Mouse (Mus musculus) regulatory T cell (primary cell): ENCODE measurements at regions not wholly inside any gene's neighbourhood (a gene's known extent, or its start where the extent isn't known, plus 50 kb on each side); places are given as distances from the start of the nearest gene placed in this dataset.

Source experiments
- in situ Hi-C: fragments of 300-600 bp; cut with MboI, MseI; formaldehyde crosslinking; loops from one replicate; pipeline ENCODE4 v1.15.1; 2025; ENCODE audit warnings: high pct_unique_total_duplicates

DNA sequence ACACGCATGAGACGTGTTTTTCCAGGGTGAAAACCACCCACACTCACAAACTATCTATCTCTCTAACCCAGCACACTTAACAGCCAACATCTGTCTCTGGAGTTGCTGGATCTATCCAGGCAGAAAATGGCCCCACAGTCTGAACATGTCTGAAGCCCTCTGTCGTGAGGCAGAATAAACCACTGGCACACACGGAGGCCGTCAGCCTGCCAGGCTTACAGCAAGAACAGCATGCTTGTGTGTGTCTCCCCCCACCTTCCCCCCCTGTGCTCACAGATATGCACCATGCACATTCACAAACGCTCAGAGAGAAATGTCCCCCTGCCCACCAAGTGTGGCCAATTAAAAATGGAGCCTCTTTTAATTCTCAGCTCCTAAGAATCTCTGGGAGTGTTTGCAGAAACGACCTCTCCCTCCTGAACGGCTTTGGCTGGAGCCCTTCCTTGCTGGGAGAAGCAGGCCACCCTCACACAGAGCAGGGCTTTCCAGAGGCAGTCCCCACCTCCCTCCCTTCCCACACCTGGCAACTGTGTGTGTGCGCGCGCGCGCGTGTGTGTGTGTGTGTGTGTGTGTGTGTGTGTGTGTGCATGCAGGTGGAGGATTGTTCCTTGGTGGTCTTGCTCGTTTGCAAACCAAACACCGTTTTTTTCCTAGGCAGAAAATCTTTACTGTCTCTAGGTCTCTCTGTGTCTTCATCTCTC lies 88.7 kb downstream of the Edn3 start:
- in situ Hi-C loops = no loop called here

DNA sequence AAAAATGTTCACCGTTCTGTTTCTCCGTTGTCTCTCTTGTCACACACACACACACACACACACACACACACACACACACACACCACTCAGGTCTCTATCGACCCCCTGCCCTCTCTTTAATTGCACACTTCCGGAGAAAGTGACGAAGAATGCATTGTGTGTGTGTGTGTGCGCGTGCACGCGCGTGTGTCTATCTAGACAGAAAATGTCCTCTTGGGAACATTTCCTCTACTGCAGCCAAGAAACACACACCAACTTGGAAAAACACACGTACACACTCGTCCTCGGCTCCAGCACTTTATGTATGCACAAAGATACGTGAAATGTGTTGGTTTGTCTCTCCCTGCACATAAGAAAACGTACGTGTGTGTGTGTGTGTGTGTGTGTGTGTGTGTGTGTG lies 90.4 kb downstream of the Edn3 start:
- in situ Hi-C loops = no loop called here

DNA sequence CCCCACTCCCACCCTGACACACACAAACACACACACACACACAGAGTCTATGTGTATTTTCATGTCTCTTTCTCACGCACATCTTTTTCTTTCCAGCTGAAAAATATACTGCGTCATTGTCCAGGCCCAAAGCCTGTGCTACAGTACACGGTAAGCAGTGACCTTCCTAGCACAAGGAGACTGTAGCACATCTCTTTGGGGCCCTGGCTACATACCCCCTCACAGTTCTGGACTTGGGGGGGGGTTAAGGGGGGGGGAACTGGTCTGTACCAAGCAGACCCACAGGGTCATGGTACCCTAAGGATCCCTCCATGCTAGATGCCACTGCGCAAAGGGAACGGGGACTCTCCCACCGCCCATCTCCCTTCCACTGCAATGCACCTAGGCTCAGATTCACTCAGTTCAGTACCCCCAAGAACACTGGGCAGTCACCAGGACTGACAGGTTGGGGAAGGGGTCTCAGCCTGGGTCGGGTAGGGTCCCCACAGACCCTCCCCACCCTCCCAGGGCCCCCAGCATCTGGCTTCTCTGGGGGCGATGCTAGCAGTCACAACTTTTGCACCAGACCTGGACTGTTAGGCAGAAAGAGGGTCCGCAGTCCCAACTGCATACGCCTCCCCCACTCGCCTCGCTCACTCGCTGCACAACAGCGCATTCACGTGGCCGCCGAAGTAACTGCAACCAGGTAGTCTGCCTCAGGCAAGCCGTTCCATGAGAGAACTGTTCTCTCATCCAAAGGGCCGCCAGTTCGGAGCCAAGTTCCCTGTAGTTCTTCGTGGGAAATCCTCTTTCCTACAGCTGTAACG lies 91.3 kb downstream of the Edn3 start:
- in situ Hi-C loops = no loop called here

DNA sequence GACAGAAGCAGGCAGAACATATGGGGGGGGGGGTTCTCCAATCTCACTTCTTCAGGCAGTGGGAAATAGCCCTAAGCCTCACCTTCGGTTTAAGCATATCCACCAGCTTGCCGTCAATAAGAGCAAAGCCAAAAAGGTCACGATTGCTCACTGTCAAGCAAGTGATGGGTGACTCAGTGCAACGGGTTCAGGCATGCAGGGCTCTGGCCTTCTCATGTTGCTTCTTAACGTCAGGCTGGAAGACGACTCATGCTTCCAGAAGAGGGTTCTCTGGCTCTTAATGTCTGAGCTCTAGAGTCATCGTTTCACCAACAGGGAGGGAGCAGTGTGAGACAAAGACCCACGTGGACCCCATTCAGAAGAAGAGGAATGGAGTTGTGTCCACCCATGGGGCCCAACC lies 93.4 kb downstream of the Edn3 start:
- in situ Hi-C loops = no loop called here

DNA sequence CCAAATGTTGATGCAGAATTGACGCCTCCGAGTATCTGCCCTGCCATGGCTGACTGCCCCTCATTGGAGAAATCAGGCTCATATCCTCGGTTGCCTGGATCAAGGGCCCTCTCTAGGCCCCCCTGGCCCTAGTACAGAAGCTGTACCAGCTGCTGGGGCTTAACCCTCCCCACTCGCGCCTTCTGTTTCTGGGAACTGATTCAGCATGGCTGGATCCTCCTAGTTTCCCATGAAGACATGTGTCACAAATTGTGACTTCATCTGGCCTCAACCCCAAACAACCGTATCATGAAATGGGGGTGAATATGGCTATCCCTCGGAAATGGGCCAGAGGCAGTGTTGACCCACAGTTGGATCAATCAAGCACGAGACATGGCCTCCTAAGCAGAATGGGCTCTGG lies 95.1 kb downstream of the Edn3 start:
- in situ Hi-C loops = no loop called here

DNA sequence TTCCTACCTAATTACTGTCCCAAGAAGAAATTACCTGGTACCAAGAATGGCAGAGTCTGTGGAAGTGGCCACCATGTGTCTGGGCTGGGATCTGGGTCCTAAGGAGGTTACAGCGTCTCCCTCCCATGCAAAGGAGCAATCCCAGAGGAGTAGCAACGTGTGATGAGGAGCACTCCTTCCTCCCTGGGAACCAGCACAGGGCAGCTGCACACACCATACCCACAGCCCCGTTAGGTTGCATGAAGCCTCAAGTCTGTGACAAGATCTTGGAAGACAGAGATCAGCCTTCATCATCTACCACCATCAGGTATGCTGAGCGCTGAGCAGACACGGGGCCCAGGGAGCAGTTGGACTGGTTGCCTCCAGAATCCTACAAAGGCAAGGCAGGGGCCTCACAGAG lies 95.7 kb downstream of the Edn3 start:
- in situ Hi-C loops = no loop called here

DNA sequence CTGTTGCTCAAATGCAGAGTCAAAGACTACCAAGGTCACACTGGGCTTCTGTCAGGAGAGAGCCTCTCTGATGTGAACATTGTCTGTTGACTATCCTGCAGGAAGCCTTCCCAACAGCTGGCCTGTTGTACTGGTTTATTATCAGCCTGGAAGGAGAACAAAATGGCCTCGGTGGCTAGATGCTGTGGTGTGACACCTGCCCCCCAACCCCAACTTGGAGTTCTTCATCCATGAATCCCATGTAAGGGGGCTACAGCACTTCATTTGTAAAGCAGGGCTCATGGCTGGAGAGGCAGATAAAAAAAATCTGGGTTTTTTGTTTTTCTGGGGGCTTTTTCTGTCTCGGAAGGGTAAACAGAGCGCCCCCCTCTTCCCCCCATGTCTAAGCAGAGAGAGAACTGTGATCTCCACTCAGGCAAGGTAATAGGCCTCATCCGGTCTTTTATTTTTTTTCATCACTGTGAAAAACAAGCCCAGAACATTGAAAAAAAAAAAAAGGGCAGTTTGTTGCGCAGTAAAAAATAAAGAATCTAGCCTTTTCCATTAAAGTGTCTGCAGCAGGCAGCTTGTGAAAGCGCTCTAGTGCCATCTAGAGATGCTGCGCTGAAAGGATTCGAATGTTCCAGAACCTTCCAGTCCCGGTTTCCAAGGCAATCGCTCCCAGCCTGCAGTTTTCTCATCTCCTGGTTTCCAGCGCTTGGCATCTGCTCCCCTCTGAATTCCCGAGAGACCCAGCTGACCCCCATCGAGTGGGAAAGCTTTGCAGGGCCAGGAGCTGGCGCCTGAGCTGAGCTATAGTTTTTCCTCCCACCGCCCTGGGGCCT lies 97.8 kb downstream of the Edn3 start:
- in situ Hi-C loops = no loop called here

DNA sequence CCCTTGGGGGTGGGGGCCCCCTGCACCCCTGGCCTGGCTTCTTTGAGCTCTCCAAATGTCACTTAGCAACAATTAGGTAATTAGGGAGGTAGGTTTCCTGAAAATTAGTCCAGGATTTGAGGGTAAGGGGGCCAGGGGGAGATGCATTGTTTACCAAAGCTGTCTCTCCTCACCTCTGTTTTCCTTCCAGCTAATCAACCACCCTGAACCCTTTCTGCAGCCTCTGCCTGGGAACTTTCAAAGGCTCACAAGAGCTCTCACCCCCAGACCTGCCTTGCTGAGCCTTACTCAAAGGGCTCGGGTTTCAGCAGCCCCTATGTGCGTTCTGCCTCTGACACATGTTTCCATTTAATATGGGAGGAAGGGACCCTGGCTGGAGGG lies 98.4 kb downstream of the Edn3 start:
- in situ Hi-C loops = no loop called here

DNA sequence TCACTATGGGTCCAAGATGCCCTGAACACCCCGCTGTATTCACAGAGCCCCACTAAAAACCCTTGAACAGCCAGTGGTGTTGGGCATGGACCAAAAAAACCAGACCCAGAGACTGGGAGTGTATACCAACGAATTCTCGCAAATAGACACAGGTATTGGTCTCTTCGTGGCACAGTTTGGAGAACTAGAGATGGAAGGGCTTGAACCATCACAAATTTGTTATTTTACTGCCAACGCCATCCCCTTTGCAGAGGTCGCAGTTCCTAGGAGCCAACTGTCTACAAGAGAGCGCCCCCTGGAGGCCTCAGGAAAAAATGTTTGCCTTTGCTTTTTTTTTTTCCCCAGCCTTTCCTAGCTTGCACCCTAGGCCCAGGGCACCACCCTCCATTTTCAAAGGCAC lies 99.1 kb downstream of the Edn3 start:
- in situ Hi-C loops = no loop called here

DNA sequence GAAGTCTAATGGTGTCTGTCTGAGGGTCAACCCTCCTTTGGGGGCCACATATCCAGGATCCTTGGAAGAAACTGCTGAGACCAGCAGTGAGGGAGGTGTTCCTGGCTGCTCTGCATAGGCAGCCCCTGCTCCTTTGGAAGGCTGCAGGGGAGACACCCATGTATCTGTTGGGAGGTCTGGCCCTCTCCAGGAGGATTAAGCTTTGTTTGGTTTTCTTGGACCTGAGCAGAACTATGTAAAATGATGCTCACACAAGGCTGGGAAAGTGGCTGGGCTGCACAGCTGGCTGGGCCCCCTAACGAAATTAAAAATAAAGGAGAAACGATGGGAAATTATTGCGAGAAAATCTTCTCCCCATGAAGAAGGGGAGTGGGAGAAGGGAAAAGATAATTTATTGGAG lies 104.2 kb downstream of the Edn3 start:
- in situ Hi-C loops = loop anchor here (5.0 to 10.0 kb wide), 2 partner anchors 380 to 552 kb away; no protein-coding TSS in a partner anchor

DNA sequence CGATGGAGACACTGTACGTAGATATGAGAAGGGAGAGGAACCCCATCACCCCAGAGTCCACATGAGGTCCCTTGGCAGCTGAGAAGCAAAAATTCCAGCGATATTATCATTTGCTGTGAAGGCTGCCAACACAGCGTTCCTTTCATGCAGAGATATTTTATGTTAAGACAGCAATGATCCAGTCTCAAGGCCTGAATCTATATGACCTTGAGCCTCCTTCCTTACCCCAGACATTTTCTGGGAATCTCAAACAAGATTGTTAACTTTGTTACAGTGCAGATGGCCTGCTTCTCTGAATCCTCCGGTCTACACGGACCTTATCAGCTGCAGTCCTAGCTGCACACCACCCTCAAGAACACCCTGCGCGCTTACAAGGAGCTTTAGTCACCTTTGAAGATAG lies 106.1 kb downstream of the Edn3 start:
- in situ Hi-C loops = loop anchor here (10.0 kb wide), 1 partner anchor 382 kb away; no protein-coding TSS in a partner anchor

DNA sequence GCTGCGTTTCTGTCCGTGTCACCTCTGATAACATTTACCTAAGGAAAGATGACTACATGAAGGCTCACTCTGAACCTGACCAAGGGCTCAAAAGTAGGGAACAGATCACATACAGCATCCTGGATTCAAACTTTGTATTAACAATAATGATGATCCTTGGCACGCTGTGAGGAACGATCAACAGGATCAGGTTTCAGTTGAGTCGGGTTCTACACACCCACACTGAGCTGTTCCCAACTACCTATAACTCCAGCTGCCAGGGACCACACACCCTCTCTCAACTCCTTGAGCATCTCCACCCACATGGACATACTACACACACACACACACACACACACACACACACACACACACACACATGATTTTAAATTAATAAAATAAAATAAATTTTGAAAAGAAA lies 107.0 kb downstream of the Edn3 start:
- in situ Hi-C loops = loop anchor here (10.0 kb wide), 1 partner anchor 383 kb away; no protein-coding TSS in a partner anchor

DNA sequence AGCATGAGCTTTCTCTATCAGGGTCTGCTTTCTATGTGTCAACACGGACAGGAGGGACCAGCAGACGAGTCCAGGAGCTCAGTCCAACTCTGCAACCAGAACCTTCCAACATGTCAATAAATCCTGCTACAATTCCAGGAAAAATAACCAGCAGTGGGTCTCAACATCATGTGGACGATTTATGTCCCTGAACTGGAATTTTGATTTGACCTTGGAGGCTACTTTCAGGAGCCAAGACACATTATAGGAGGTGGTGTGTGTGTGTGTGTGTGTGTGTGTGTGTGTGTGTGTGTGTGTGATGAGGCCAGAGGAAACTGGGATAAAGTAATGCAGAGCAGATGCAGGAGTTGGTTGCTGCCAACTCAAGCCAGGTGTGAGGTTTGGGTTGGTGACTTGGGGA lies 107.8 kb downstream of the Edn3 start:
- in situ Hi-C loops = loop anchor here (10.0 kb wide), 1 partner anchor 383 kb away; no protein-coding TSS in a partner anchor

DNA sequence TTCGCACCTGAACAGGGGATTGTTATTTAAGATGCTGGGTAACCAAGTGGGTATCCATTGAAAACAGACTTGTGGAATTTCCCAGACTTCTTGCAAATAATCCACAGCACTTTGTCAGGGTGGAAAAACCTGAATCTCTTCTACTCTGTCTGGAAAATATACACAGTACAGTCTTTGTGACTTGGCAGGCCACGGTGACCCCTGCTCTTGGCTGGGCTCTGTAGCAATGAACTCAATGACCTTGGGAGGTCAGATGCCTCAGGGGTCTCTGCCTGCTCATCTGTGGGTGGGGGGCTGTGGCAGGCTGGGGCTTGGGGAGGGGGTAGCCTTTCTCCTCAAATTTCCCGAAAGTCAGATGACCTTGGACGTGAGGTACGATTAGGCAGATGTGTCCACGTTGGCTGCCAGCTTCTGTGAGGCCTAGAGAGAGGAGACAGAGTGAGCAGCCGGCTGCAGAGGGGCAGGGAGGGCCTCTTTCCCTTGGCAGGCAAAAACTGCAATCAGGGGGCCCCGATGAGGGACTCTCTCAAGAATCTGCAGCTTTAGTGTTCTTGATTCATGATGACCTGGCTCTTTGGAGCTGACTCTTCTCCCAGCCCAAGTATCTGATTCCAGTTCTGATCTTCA lies 108.4 kb downstream of the Edn3 start:
- in situ Hi-C loops = loop anchor here (10.0 kb wide), 1 partner anchor 384 kb away; no protein-coding TSS in a partner anchor

DNA sequence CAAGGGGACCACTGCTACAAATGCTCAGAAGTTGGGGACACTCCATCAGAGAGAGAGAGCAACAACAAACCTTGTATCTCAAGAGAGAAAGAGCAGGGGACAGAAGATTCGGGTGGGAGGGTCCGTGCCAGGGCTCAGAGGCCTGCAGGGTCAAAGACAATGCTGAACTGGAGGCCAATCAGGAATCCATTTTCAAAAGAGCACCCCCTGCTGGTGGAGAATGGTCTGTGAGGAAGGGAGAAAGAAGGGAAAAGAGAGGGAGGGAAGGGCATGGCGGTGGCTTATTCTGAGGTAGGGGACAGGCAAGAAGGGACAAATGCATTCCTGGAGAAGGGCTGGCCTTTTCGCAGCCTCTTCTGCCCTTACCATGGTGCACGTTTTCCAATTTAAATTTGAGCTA lies 109.9 kb downstream of the Edn3 start:
- in situ Hi-C loops = no loop called here

DNA sequence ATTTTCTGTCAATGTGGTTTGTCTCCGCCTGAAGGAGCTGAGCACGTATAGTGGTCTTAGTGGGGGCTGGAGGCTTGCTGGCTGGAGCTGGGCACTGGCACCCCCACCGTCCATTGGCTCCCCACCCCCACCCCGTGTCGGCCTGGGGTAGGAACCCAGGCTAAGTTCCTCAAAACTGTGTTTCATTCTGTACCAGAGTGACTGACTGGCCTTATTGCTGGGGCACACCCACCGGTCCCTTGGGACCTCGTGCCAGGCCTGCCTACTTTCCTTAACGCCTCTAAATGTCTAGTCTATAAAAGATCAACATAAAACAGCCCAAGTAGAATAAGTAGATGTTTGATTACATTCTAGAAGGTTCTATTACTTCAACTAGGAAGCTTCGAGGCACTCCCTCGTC lies 110.8 kb downstream of the Edn3 start:
- in situ Hi-C loops = no loop called here

DNA sequence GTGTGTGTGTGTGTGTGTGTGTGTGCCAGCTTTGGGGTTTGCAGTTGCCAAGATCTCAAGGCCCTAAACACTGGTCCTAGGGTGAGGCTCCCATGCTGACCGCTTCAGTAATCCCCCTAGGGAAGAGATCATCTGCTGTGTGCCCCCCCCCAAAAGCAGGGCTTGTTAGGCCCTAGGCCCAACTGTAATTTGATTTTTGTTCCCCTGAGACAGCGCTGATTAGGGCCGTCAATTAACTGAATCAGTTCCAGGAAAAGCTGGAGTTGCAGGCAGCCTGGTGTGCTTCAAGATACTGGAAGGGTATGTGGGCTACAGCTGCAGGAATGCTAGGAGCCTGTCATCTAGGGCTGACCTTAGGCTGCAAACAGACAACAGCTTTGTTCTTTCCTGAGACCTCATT lies 111.4 kb downstream of the Edn3 start:
- in situ Hi-C loops = no loop called here

DNA sequence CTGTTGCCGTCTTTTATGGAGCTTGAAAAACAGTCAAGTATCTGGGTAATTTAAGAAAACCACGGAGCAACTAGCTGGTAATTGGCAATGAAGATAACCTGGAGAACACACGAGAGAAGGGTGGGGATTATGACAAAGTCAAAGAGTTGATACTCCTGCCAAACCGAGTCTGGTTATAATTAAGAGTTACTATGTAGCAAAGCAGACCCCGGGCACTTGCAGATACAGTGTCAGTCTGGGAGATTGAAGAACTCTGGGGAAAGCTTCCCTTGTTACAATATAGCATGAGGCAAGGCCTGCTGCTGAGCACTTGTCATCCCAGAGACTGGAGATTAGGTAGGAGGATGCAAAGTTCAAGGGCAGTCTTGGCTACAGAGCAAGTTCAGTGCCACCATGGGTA lies 116.5 kb downstream of the Edn3 start:
- in situ Hi-C loops = no loop called here

DNA sequence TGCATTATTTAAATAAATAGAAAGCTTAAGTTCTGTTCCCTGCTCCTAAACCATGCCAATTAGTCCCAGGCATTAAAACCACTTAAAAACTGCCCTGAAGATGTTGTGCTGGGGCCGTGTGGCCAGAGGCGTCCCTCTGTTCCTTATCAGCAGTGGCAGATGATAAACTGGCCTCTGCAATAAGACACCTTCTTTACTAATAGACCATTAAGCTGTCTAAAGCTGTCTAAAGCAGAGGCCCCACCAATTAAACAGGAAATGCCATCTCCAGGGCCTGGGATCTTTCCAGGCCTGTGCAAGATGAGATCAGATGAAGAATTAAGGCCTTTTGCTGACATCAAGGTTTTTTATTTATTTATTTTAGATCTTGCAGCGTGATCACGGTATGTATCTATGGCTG lies 118.6 kb downstream of the Edn3 start:
- in situ Hi-C loops = no loop called here

DNA sequence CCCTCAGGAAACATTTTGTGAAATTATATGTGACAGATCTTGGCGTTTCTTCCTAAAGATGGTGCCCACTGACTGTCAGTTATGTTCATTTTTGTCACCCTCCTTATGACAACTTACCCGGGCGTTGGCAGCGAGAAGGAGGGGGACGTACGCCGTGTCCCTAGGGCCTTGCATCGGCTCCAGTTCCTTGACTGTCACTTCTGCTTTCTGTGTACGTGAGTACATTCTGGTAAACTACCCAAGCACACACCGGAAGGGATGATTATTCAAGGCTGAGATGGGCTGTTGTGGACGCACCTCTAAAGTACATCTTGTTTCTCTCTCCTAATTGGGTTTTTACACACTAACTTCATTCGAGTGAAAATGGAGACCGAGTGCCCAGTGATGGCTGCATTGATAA lies 120.2 kb downstream of the Edn3 start:
- in situ Hi-C loops = no loop called here
